Mouse (Mus musculus): Measurements from ENCODE around the gene H60c.
"Not testable (repeated sequence)": the region's sequence is repeated elsewhere in the genome, so short reads cannot be mapped to it uniquely, and the experiment has no call there.

H60c gene

DNA sequence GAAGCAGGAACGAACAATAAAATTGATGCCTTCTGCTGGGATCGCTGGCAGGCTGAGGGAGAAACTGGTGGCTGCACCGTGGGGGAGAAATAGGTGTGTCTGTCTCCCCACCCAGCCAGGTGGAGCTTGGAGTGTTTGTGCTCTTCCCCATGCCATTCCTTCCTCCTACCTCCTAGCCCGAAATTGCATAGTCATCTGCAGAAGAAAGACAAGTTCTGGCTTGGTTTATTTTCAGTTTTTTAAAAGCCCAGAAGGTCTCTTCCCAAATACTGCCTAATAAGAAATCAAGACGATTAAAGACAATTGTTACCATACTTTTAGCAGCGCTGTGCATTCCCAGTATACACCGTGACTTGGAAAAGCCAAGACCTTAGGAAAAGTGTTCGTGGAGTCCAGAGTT lies at the start of gene H60c:
H60c (minus strand) TSS at position 101 of the 400 bp plus-strand sequence.
- no peak for DNase-seq (ENCODE audit: low spot score)

GRCm38 (mm10) chr10:3308821-3309206 lies 41.2 kb upstream of the H60c start:
- no peak for DNase-seq (ENCODE audit: low spot score)

GRCm38 (mm10) chr10:3308180-3308820 lies 40.7 kb upstream of the H60c start:
- DNase-seq (ENCODE audit: low spot score) = no peak

- peak; percentile 29 for DNase-seq (ENCODE audit: low spot score)
These were observed 40.2 kb upstream of the H60c start for GRCm38 (mm10) chr10:3307752-3308151.

GRCm38 (mm10) chr10:3293969-3294368 lies 26.4 kb upstream of the H60c start:
- no peak for DNase-seq (ENCODE audit: low spot score)

GRCm38 (mm10) chr10:3281047-3281446 lies 13.5 kb upstream of the H60c start:
- no peak for DNase-seq (ENCODE audit: low spot score)

DNA sequence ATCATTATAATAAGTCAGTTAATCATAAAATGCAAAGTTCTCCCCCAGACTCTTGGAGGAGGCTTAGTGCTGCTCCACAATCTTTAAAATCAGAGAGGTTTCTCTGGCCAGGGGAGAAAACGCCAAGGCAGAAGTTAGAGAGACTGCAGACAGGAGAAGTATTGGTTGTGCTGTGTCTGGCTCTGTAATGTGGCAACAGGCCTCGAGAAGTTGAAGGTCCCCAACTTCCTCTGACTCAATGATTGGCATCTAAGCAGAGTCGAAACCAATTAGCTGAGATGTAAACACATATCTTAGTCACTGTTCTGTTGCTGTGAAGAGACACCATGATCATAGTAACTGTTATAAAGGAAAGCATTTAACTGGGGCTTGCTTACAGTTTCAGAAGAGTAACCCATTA lies 6.5 kb upstream of the H60c start:
- no peak for DNase-seq (ENCODE audit: low spot score)

GRCm38 (mm10) chr10:3271036-3271435 lies 3.5 kb upstream of the H60c start:
- DNase-seq (ENCODE audit: low spot score) = no peak

- DNase-seq (ENCODE audit: low spot score) = no peak
These were observed 842 bp downstream of the H60c start for GRCm38 (mm10) chr10:3266729-3267128.

DNA sequence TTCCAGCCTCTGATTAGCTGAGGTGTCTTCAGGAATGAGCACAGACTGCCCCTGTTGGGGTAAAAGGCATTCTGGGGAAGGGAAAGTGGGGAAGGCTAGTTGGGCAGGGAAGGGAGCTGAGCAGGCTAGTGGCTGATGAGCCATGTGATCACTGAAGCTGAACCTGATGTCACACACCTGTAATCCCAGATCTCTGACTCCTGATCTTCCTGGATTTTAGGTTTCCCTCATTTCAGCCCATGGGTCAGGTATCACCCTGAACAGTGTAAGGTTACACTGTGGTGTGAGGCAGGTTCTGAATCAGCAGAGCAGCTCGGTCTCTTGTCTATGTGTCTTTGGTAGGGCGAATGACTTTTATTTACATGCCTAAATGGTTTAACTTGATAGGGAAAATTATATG lies 4.8 kb downstream of the H60c start:
- no peak for DNase-seq (ENCODE audit: low spot score)

DNA sequence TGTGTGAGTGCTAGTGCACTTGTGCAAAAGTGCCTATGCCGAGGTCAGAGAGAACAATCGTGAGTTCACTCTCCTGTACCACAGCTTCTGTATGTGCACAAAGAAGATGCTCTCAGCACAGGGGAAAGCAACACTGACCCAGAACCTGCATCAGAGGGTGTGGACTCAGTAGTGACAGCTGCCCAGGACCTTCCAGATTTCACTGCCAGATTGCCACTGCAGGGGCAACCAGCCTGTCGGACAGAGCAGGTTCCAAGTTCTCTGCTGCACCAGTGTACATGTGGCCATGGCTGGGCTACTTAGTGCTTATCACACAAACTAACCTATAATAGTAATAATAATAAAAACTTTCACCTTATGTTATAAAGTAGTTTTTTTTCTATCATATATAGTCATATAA lies 10.2 kb downstream of the H60c start:
- no peak for DNase-seq (ENCODE audit: low spot score)

- DNase-seq (ENCODE audit: low spot score) = not testable (repeated sequence)
These were observed 29.1 kb downstream of the H60c start for GRCm38 (mm10) chr10:3238436-3238835.

DNA sequence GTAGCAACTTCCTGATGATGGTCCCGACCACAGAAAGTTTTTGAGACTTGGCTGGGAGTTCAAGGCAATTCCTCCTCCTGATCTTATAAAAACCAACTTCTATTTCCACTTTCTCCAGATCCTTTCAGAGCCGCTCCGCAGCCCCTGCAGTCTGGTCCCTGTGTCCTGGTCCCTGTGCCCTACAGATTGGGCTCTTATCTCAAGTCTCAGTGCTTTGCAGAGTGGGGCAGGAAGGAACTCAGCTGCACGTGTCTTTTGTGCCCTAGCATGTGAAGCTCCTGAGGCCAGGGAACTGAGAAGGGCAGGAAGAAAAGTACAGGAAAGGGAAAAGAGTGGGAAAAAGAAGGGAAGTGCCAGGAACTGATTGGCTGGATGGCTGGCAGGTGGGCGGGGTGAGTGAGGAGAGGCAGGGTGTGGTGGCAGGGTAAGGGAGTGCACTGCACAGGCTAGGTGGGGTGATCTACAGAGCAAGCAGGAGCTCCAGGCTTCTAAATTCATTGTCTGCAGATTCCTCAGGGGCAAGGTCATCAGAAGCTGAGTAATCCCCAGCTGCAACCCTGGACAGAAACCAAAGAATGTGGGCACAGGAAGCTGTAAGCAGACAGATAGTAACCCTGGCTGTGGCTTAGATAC lies 30.8 kb downstream of the H60c start:
- DNase-seq (ENCODE audit: low spot score) = no peak

DNA sequence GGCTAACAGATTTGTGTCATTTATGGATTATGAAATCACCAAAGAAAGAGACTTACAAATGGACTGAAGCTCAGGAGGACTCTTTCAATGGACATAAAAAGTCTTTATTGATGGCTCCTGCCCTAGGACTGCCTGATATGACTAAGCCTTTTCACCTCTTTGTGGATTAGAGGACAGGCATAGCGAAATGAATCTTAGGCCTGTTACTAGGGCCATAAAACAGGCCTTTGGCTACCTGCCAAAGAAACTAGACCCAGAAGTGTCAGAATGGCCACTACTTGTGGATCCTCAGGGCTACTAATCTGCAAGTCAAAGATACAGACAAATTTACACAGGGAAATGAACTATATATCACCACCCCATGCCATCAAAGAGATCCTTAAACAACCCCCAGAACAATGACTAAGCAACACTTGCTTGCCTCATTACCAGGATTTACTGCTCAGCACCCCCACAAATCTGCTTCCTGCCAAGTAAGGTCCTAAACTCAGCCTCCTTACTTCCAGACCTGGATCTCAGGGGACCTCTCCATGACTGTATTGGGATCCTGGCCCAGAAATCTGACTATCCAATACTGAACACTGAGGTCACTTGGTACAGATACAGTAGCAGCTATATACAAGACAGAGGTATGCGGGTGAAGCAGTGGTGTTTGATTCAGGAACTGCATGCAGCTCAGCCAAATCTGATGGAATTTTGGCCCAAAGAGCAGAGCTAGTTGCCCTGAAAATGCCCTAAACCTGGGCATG lies 39.0 kb downstream of the H60c start:
- no peak for DNase-seq (ENCODE audit: low spot score)

Measured in left cerebral cortex, adult 11 months (tissue).